Mouse (Mus musculus): ENCODE measurements around the gene Nlgn3. TPM values are rescaled to one million over a fixed set of nuclear protein-coding genes. Genes with fewer than 3 reads are reported as not detected.
A peak's percentile ranks its signal among the peaks of the same experiment; 100 is the strongest.

Nlgn3 gene
- polyA plus RNA-seq, 1 experiment from 2014 or later: 11.1 TPM

- Histone ChIP-seq H3K27me3 (peaks cover 27% of the 10 kb centered on the region), H3K4me3 (replicated peaks) (peak within 1 kb of the TSS; percentile 55), H3K4me1 (replicated peaks) (no peaks in the 10 kb centered on the region), H3K9ac (replicated peaks) (peak within 1 kb of the TSS; percentile 64), H3K4me2 (peak within 1 kb of the TSS; percentile 58), H3K36me3 (peaks cover 33% of the 10 kb centered on the region), H3K9me3 (no peaks in the 10 kb centered on the region), H3K27ac (peak within 1 kb of the TSS; percentile 84)
- ATAC-seq (ENCODE audit: insufficient number of reproducible peaks, insufficient read depth, low FRiP score, low TSS enrichment, low read depth): peak; percentile 95
- WGBS: 20% methylated on average over 50 of the region's 54 CpGs
These were observed 24.9 kb upstream of the Nlgn3 start, which contains the start of gene Med12 for GRCm38 (mm10) chrX:101273875-101274738. Gene Med12 (plus strand): TSS chrX:101274030.

GRCm38 (mm10) chrX:101282813-101283212 is 16.2 kb upstream of the Nlgn3 start:
- Histone ChIP-seq H3K36me3 (peaks cover 87% of the 10 kb centered on the region), H3K9ac (replicated peaks) (no peak overlapping the region), H3K27me3 (peaks cover 20% of the 10 kb centered on the region; the same call in 1 of the 2 replicates), H3K4me3 (replicated peaks) (no peak overlapping the region), H3K4me1 (replicated peaks) (no peaks in the 10 kb centered on the region), H3K27ac (no peak overlapping the region), H3K9me3 (no peaks in the 10 kb centered on the region), H3K4me2 (no peak overlapping the region)
- WGBS: 79% methylated on average over 6 of the region's 6 CpGs
- no peak for ATAC-seq (ENCODE audit: insufficient number of reproducible peaks, insufficient read depth, low FRiP score, low TSS enrichment, low read depth)

GRCm38 (mm10) chrX:101285534-101285933 is 13.4 kb upstream of the Nlgn3 start:
- no peak for ATAC-seq (ENCODE audit: insufficient number of reproducible peaks, insufficient read depth, low FRiP score, low TSS enrichment, low read depth)
- Histone ChIP-seq H3K4me3 (replicated peaks) (no peak overlapping the region), H3K9ac (replicated peaks) (no peak overlapping the region), H3K27ac (no peak overlapping the region), H3K4me2 (no peak overlapping the region), H3K4me1 (replicated peaks) (no peaks in the 10 kb centered on the region), H3K27me3 (peaks cover 30% of the 10 kb centered on the region), H3K9me3 (no peaks in the 10 kb centered on the region), H3K36me3 (peaks cover 91% of the 10 kb centered on the region)
- 26% methylated on average over 6 of the region's 6 CpGs for WGBS

GRCm38 (mm10) chrX:101285953-101286670 is 12.9 kb upstream of the Nlgn3 start:
- peaks cover 91% of the 10 kb centered on the region for H3K36me3 ChIP-seq
- H3K4me1 ChIP-seq (replicated peaks): no peaks in the 10 kb centered on the region
- peaks cover 33% of the 10 kb centered on the region for H3K27me3 ChIP-seq
- no peaks in the 10 kb centered on the region for H3K9me3 ChIP-seq
- no peak overlapping the region for H3K4me2 ChIP-seq
- H3K27ac ChIP-seq: no peak overlapping the region
- no peak for ATAC-seq (ENCODE audit: insufficient number of reproducible peaks, insufficient read depth, low FRiP score, low TSS enrichment, low read depth)
- WGBS: 92% methylated on average over 14 of the region's 14 CpGs
- H3K4me3 ChIP-seq (replicated peaks): no peak overlapping the region
- H3K9ac ChIP-seq (replicated peaks): no peak overlapping the region

GRCm38 (mm10) chrX:101287543-101287942 is 11.4 kb upstream of the Nlgn3 start:
- Histone ChIP-seq H3K9me3 (no peaks in the 10 kb centered on the region), H3K4me2 (no peak overlapping the region), H3K36me3 (peaks cover 88% of the 10 kb centered on the region), H3K27me3 (peaks cover 46% of the 10 kb centered on the region), H3K4me3 (replicated peaks) (no peak overlapping the region), H3K9ac (replicated peaks) (no peak overlapping the region), H3K4me1 (replicated peaks) (no peaks in the 10 kb centered on the region), H3K27ac (no peak overlapping the region)
- 90% methylated on average over 3 of the region's 3 CpGs for WGBS
- ATAC-seq (ENCODE audit: insufficient number of reproducible peaks, insufficient read depth, low FRiP score, low TSS enrichment, low read depth): no peak

GRCm38 (mm10) chrX:101288432-101288831 is 10.5 kb upstream of the Nlgn3 start:
- no peak for ATAC-seq (ENCODE audit: insufficient number of reproducible peaks, insufficient read depth, low FRiP score, low TSS enrichment, low read depth)
- no peaks in the 10 kb centered on the region for H3K4me1 ChIP-seq (replicated peaks)
- H3K27ac ChIP-seq: no peak overlapping the region
- no peak overlapping the region for H3K9ac ChIP-seq (replicated peaks)
- H3K36me3 ChIP-seq: peaks cover 88% of the 10 kb centered on the region
- no peak overlapping the region for H3K4me3 ChIP-seq (replicated peaks)
- WGBS: 91% methylated on average over 6 of the region's 6 CpGs
- H3K9me3 ChIP-seq: no peaks in the 10 kb centered on the region
- no peak overlapping the region for H3K4me2 ChIP-seq
- peaks cover 51% of the 10 kb centered on the region for H3K27me3 ChIP-seq

- Histone ChIP-seq H3K4me2 (no peak overlapping the region), H3K27ac (no peak overlapping the region), H3K9me3 (no peaks in the 10 kb centered on the region), H3K9ac (replicated peaks) (no peak overlapping the region), H3K4me1 (replicated peaks) (no peaks in the 10 kb centered on the region), H3K36me3 (peaks cover 90% of the 10 kb centered on the region), H3K4me3 (replicated peaks) (no peak overlapping the region), H3K27me3 (peaks cover 57% of the 10 kb centered on the region)
- no peak for ATAC-seq (ENCODE audit: insufficient number of reproducible peaks, insufficient read depth, low FRiP score, low TSS enrichment, low read depth)
- 92% methylated on average over 7 of the region's 7 CpGs for WGBS
These were observed 9.9 kb upstream of the Nlgn3 start for GRCm38 (mm10) chrX:101289037-101289436.

GRCm38 (mm10) chrX:101290111-101290510 is 8.9 kb upstream of the Nlgn3 start:
- Histone ChIP-seq H3K9ac (replicated peaks) (no peak overlapping the region), H3K4me3 (replicated peaks) (no peak overlapping the region)
- WGBS: 89% methylated on average over 10 of the region's 10 CpGs

GRCm38 (mm10) chrX:101299473-101300426 is 782 bp downstream of the Nlgn3 start:
- 22% methylated on average over 12 of the region's 13 CpGs for WGBS
- Histone ChIP-seq H3K27me3 (peaks cover 44% of the 10 kb centered on the region), H3K9ac (replicated peaks) (peak overlapping the region; percentile 50)

More at GRCm38 (mm10) chrX:101290111-101290510, 8.9 kb upstream of the Nlgn3 start:
- no peak overlapping the region for H3K27ac ChIP-seq
- peaks cover 90% of the 10 kb centered on the region for H3K36me3 ChIP-seq
- no peak for ATAC-seq (ENCODE audit: insufficient number of reproducible peaks, insufficient read depth, low FRiP score, low TSS enrichment, low read depth)
- no peaks in the 10 kb centered on the region for H3K4me1 ChIP-seq (replicated peaks)
- peaks cover 57% of the 10 kb centered on the region for H3K27me3 ChIP-seq
- no peaks in the 10 kb centered on the region for H3K9me3 ChIP-seq
- no peak overlapping the region for H3K4me2 ChIP-seq

GRCm38 (mm10) chrX:101300427-101301030 is 1.6 kb downstream of the Nlgn3 start:
- 32% methylated on average over 13 of the region's 13 CpGs for WGBS
- ATAC-seq (ENCODE audit: insufficient number of reproducible peaks, insufficient read depth, low FRiP score, low TSS enrichment, low read depth): peak; percentile 35
- H3K27me3 ChIP-seq: peaks cover 44% of the 10 kb centered on the region

More at GRCm38 (mm10) chrX:101299473-101300426, 782 bp downstream of the Nlgn3 start:
- ATAC-seq (ENCODE audit: insufficient number of reproducible peaks, insufficient read depth, low FRiP score, low TSS enrichment, low read depth): peak; percentile 71
- Histone ChIP-seq H3K36me3 (peaks cover 28% of the 10 kb centered on the region), H3K4me2 (peak overlapping the region; percentile 56), H3K4me1 (replicated peaks) (peaks cover 24% of the 10 kb centered on the region), H3K27ac (peak overlapping the region; percentile 77), H3K9me3 (no peaks in the 10 kb centered on the region), H3K4me3 (replicated peaks) (peak overlapping the region; percentile 47)

More at GRCm38 (mm10) chrX:101300427-101301030, 1.6 kb downstream of the Nlgn3 start:
- Histone ChIP-seq H3K36me3 (peaks cover 21% of the 10 kb centered on the region), H3K9me3 (no peaks in the 10 kb centered on the region), H3K4me2 (peak overlapping the region; percentile 56), H3K4me3 (replicated peaks) (peak overlapping the region; percentile 47), H3K27ac (peak overlapping the region; percentile 77), H3K9ac (replicated peaks) (peak overlapping the region; percentile 28; the same call in 1 of the 2 replicates), H3K4me1 (replicated peaks) (peaks cover 24% of the 10 kb centered on the region)

All from limb, embryonic 12.5 days (tissue).